Mouse (Mus musculus) mouse trophoblast stem cell (cell line): Measurements from ENCODE around the gene Ctdspl.

Experiments used
- in situ Hi-C, 2 experiments: fragments of 300-500 bp; cut with MseI, MboI; formaldehyde crosslinking; loops; 2 replicates in 1 of 2; 3 replicates in 1 of 2; pipeline ENCODE4 v1.15.1; 2025

Gene Ctdspl

GRCm38 (mm10) chr9:119090462-119090861 lies 164.2 kb downstream of the Ctdspl start:
- in situ Hi-C loops, result no loop called here

GRCm38 (mm10) chr9:119091581-119092310 lies 165.5 kb downstream of the Ctdspl start:
- in situ Hi-C loops, result no loop called here

DNA sequence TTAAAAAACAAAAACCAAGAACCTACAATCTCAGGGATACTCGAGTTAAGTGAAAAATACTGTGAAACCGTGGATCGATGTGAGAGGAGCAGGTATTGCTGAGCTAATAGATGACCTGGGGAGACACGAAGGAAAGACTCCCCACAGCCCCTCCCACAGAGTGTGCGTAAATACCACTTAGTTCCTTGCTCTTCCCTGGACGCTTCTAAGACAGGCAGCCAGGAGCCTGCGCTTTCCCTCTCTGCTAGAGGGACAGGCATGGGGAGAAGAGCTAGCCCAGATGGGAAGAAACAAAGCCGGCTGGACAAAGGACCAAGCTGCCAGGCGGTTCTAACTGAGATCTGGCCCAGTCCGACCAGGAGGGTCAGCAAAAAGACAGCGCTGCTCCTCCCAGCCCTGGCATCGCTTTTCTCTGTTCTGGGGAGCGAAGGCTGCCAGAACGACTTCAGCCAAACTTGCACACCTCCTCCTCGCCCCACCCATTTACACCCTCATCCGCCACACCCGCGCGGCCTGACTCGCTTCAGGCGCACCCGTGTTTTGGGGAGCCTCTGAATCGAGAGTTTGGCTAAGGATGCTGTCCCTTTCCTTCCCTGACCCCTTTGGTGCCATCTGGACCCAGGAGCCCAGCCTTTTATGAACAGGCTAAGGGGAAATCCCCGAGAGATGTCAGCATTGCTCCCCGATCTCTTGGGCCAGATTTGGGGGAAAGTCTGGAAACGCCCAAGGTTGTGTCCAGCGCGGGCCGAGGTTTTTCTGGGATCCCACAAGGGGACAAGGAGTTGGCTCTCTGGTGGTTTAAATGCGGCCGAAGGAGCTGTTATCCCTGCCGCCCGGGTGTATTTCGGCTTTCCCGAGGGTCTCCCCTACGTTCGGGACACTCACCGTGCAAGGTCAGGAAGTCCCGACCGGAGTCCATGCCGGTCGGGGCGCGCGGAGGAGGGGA lies 166.5 kb downstream of the Ctdspl start:
- in situ Hi-C loops, result no loop called here
